Mouse (Mus musculus) C2C12 (cell line): ENCODE data around the gene Olfr1270.
"Not testable (repeated sequence)": the region's sequence is repeated elsewhere in the genome, so short reads cannot be mapped to it uniquely, and the experiment has no call there.

Experiments used
- CEBPB ChIP-seq: IDR thresholded peaks from one replicate; pipeline ENCODE4 v1.6.1; 2011; ENCODE audit warnings: low read depth, mild to moderate bottlenecking, control low read depth, moderate library complexity
- CTCF ChIP-seq: IDR thresholded peaks from one replicate; pipeline ENCODE4 v1.5.1; 2011; ENCODE audit not compliant: control insufficient read depth, insufficient read depth, insufficient read length

DNA sequence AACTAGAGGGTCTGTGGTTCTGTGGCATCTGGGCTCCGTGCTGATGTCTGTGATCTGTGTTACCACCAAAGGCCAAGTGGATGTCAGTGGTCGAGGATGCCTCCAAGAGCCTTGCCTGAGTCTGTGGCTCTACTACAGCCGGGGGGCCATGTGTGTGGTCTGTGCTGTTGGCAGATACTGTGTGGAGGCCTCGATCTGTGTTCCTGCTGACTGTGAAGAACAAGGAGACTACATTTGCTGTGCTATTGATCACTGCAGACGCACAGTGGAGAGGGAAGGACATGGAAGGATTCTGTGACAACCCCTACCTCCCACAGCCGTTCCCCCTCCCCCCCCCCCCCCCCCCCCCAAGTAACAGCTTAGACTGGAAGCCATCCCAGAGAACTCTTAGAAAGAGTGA, 42.4 kb upstream of the Olfr1270 start:
- not testable (repeated sequence) for TF ChIP-seq CTCF, CEBPB
